Mouse (Mus musculus) spleen, adult 2 months (tissue): ENCODE data around the gene Fam71f2. TPM values are rescaled to one million over a fixed set of nuclear protein-coding genes. Genes with fewer than 3 reads are reported as not detected.

ENCODE experiments used
- DNase-seq, 2 experiments: peaks; one replicate each; pipeline versions ENCODE4 v3.0.0 to v3.0.0-alpha.2; 2012 to 2021; ENCODE audit warnings: low spot score in 2 of 2, low read depth in 1 of 2
- H3K27ac ChIP-seq: fragments of 200-500 bp; 2 replicates; pipeline ENCODE4 v1.5.1; 2012; ENCODE audit warnings: low read length, inconsistent platforms; ENCODE audit not compliant: insufficient read depth
- H3K27me3 ChIP-seq: fragments of 200-500 bp; 2 replicates; pipeline ENCODE4 v1.6.1; 2012; ENCODE audit warnings: mild to moderate bottlenecking, moderate library complexity, low read length, inconsistent platforms; ENCODE audit not compliant: control insufficient read depth, insufficient read depth
- H3K36me3 ChIP-seq: fragments of 200-500 bp; 2 replicates; pipeline ENCODE4 v1.6.1; 2012; ENCODE audit warnings: mild to moderate bottlenecking, low read length, inconsistent platforms; ENCODE audit not compliant: control insufficient read depth, insufficient read depth
- H3K4me1 ChIP-seq: fragments of 200-500 bp; 2 replicates; pipeline ENCODE4 v1.6.1; 2011; ENCODE audit warnings: inconsistent platforms; ENCODE audit not compliant: control insufficient read depth, insufficient read depth, insufficient read length
- H3K4me3 ChIP-seq: fragments of 200-500 bp; 2 replicates; pipeline ENCODE4 v1.5.1; 2011; ENCODE audit warnings: mild to moderate bottlenecking, inconsistent platforms; ENCODE audit not compliant: insufficient read depth, insufficient read length; ENCODE audit errors: extremely low read depth
- CTCF ChIP-seq: fragments of 200-500 bp; IDR thresholded peaks from 2 replicates; pipeline ENCODE4 v1.5.1; 2011; ENCODE audit warnings: mild to moderate bottlenecking, inconsistent platforms; ENCODE audit not compliant: insufficient read depth, insufficient read length, insufficient replicate concordance; ENCODE audit errors: extremely low read depth
- POLR2A ChIP-seq: fragments of 200-500 bp; IDR thresholded peaks from 2 replicates; pipeline ENCODE4 v1.6.1; 2011; ENCODE audit warnings: low read depth, low read length, inconsistent platforms
- WGBS: fragments of 180-500 bp; shearing (Covaris S2); methylation state at CpG from one replicate; pipeline ENCODE4 v1.1.7; 2018; 5-methylcytosine and 5-hydroxymethylcytosine counted together
- polyA plus RNA-seq: library from polyadenylated mRNA; depleted of rRNA; stranded (reverse); fragments of >200 nt; gene quantifications from 2 replicates; pipeline ENCODE4 v1.2.3, GENCODE M21; 2012

Gene Fam71f2
- polyA plus RNA-seq, 1 experiment, result 0.40 TPM

GRCm38 (mm10) chr6:29287944-29288343 lies 8.6 kb downstream of the Fam71f2 start:
- no peaks in the 10 kb centered on the region for H3K27me3 ChIP-seq
- WGBS, result 68% methylated on average over 5 of the region's 5 CpGs
- H3K4me1 ChIP-seq, result no peaks in the 10 kb centered on the region
- H3K27ac ChIP-seq, result no peak overlapping the region
- no peak overlapping the region for H3K4me3 ChIP-seq
- TF ChIP-seq CTCF (no peak), POLR2A (no peak)
- no peaks in the 10 kb centered on the region for H3K36me3 ChIP-seq
- DNase-seq, result no peak

GRCm38 (mm10) chr6:29288651-29289050 lies 9.3 kb downstream of the Fam71f2 start:
- DNase-seq, result no peak
- Histone ChIP-seq H3K36me3 (no peaks in the 10 kb centered on the region), H3K4me3 (no peak overlapping the region), H3K4me1 (no peaks in the 10 kb centered on the region), H3K27ac (no peak overlapping the region), H3K27me3 (no peaks in the 10 kb centered on the region)
- WGBS, result 85% methylated on average over 6 of the region's 6 CpGs
- TF ChIP-seq CTCF (no peak), POLR2A (no peak)

GRCm38 (mm10) chr6:29299112-29299511 lies 19.7 kb downstream of the Fam71f2 start:
- no peaks in the 10 kb centered on the region for H3K36me3 ChIP-seq
- H3K4me1 ChIP-seq, result no peaks in the 10 kb centered on the region
- no peak for DNase-seq
- H3K27ac ChIP-seq, result no peak overlapping the region
- TF ChIP-seq POLR2A (no peak), CTCF (no peak)
- no peak overlapping the region for H3K4me3 ChIP-seq
- no peaks in the 10 kb centered on the region for H3K27me3 ChIP-seq
- WGBS, result 69% methylated on average over 2 of the region's 2 CpGs

- Histone ChIP-seq H3K4me1 (no peaks in the 10 kb centered on the region), H3K4me3 (no peak overlapping the region), H3K27me3 (no peaks in the 10 kb centered on the region), H3K36me3 (no peaks in the 10 kb centered on the region), H3K27ac (no peak overlapping the region)
- TF ChIP-seq CTCF (no peak), POLR2A (no peak)
- DNase-seq, result no peak
Observed at GRCm38 (mm10) chr6:29303251-29303650, 23.9 kb downstream of the Fam71f2 start.

GRCm38 (mm10) chr6:29303726-29304125 lies 24.3 kb downstream of the Fam71f2 start:
- WGBS, result 62% methylated on average over 5 of the region's 5 CpGs
- TF ChIP-seq POLR2A (no peak), CTCF (no peak)
- H3K27ac ChIP-seq, result no peak overlapping the region
- H3K4me3 ChIP-seq, result no peak overlapping the region
- no peaks in the 10 kb centered on the region for H3K27me3 ChIP-seq
- no peaks in the 10 kb centered on the region for H3K4me1 ChIP-seq
- H3K36me3 ChIP-seq, result no peaks in the 10 kb centered on the region
- no peak for DNase-seq

- TF ChIP-seq CTCF, result no peak
- TF ChIP-seq POLR2A, result no peak
- H3K4me1 ChIP-seq, result no peaks in the 10 kb centered on the region
- no peak for DNase-seq
- no peak overlapping the region for H3K27ac ChIP-seq
- no peaks in the 10 kb centered on the region for H3K36me3 ChIP-seq
- no peak overlapping the region for H3K4me3 ChIP-seq
- 88% methylated on average over 4 of the region's 4 CpGs for WGBS
- H3K27me3 ChIP-seq, result no peaks in the 10 kb centered on the region
Observed at GRCm38 (mm10) chr6:29305462-29305861, 26.1 kb downstream of the Fam71f2 start.

GRCm38 (mm10) chr6:29308846-29309605 lies 29.6 kb downstream of the Fam71f2 start:
- no peak for DNase-seq
- H3K4me1 ChIP-seq, result no peaks in the 10 kb centered on the region
- WGBS, result 89% methylated on average over 16 of the region's 16 CpGs
- no peaks in the 10 kb centered on the region for H3K36me3 ChIP-seq
- no peaks in the 10 kb centered on the region for H3K27me3 ChIP-seq
- TF ChIP-seq CTCF, result no peak
- TF ChIP-seq POLR2A, result no peak
- no peak overlapping the region for H3K4me3 ChIP-seq
- H3K27ac ChIP-seq, result no peak overlapping the region
